In the genomic region with DNA sequence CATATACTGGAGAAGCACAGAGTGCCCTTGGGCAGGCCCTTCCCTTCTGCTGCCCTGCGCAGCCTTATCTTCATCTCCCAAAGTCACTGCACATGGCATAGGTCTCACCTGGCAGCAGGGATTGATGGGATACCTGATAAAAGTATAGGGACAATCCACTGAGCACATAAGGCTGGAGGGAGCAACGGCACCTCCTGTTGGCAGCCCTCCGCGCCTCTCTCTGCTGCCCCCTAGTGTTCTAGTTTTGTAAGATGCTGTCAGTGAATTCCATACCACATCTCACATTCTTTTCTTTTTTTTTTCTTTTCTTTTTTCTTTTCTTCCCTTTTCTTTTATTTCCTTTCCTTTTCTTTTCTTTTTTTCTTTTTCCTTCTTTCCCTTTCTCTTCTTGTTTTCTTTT, we compare ENCODE assay signal across 9 mouse cellular contexts.
DNase-seq lines count a peak whose midpoint lies in the region; ATAC-seq and TF ChIP-seq lines count a peak whose summit lies in the region.
"Had no signal": no experiment of that assay in that cellular context is flagged by ENCODE, and none has a peak within 500 bp of the region (broad histone marks: within the 10 kb centered on the region; RNA-seq: fewer than 3 reads in every experiment).

No protein-coding gene starts in this region.

- ATAC-seq in kidney, embryonic 14.5 days (ENCODE audit: low FRiP score, low TSS enrichment): no peak
- no peak for ATAC-seq in limb, embryonic 11.5 days (ENCODE audit: insufficient number of reproducible peaks, low FRiP score, low TSS enrichment, low read depth)
- no peak; the same call in 1 of the 2 replicates for ATAC-seq in granulocyte monocyte progenitor cell, adult 5-6 weeks (replicated peaks; ENCODE audit: poor library complexity, severe bottlenecking)

- no peak overlapping the region for H3K9ac ChIP-seq in kidney, embryonic 14.5 days (ENCODE audit: low read depth, low read length)
- no peak overlapping the region for H3K9ac ChIP-seq in MEL (ENCODE audit: control insufficient read depth, low read depth, low read length, poor library complexity, severe bottlenecking)
- no peak overlapping the region for H3K9ac ChIP-seq in limb, embryonic 11.5 days (ENCODE audit: low read length)
- H3K9ac ChIP-seq: neural tube, embryonic 12.5 days had no signal

- TF ChIP-seq EP300 in MEL (IDR thresholded peaks at IDR 0.05; ENCODE audit: low read depth in 1 of 2, low read length in 2 of 2): no peak

- no peak for TF ChIP-seq POLR2A in MEL (IDR thresholded peaks at IDR 0.05; ENCODE audit: control insufficient read depth in 1 of 2, insufficient read depth in 1 of 2, low read depth in 1 of 2, low read length in 2 of 2, poor library complexity in 1 of 2)

- no peak overlapping the region for H3K4me2 ChIP-seq in kidney, embryonic 14.5 days (replicated peaks; ENCODE audit: low read depth, low read length)
- no peak overlapping the region for H3K4me2 ChIP-seq in limb, embryonic 11.5 days (ENCODE audit: low read depth, severe bottlenecking)
- H3K4me2 ChIP-seq: neural tube, embryonic 12.5 days had no signal

- H3K27me3 ChIP-seq in kidney, embryonic 14.5 days (ENCODE audit: control insufficient read depth, insufficient read depth, low read length): no peaks in the 10 kb centered on the region
- no peaks in the 10 kb centered on the region for H3K27me3 ChIP-seq in MEL (ENCODE audit: control insufficient read depth in 1 of 2, insufficient read depth in 2 of 2, low read length in 2 of 2)
- H3K27me3 ChIP-seq in limb, embryonic 11.5 days (ENCODE audit: control insufficient read depth, insufficient read depth, low read length): no peaks in the 10 kb centered on the region
- H3K27me3 ChIP-seq: neural tube, embryonic 12.5 days had no signal

- 21% methylated on average over 4 of the region's 4 CpGs for WGBS in kidney, embryonic 14.5 days
- 17% methylated on average over 4 of the region's 4 CpGs for WGBS in limb, embryonic 11.5 days

- H3K9me3 ChIP-seq in kidney, embryonic 14.5 days (ENCODE audit: control insufficient read depth, low read length): no peaks in the 10 kb centered on the region
- no peaks in the 10 kb centered on the region for H3K9me3 ChIP-seq in MEL (replicated peaks; ENCODE audit: insufficient read depth, low read length)
- H3K9me3 ChIP-seq in limb, embryonic 11.5 days (ENCODE audit: control insufficient read depth, low read length): no peaks in the 10 kb centered on the region
- H3K9me3 ChIP-seq: neural tube, embryonic 12.5 days had no signal

- no peak for TF ChIP-seq RAD21 in MEL (IDR thresholded peaks at IDR 0.05; ENCODE audit: low read depth, low read length)

- TF ChIP-seq CTCF in MEL (IDR thresholded peaks at IDR 0.05 in 2 of 3, conservative IDR thresholded peaks at IDR 0.05 in 1 of 3; ENCODE audit: control insufficient read depth in 1 of 3, insufficient read depth in 1 of 3, low read depth in 2 of 3, low read length in 3 of 3, poor library complexity in 1 of 3, severe bottlenecking in 1 of 3): peak; percentile 47 to 61 (median 59)

- H3K27ac ChIP-seq in kidney, embryonic 14.5 days (ENCODE audit: low read depth, low read length): no peak overlapping the region
- no peak overlapping the region for H3K27ac ChIP-seq in MEL (ENCODE audit: control insufficient read depth, low read depth, low read length)
- no peak overlapping the region for H3K27ac ChIP-seq in limb, embryonic 11.5 days (replicated peaks; ENCODE audit: low read depth, low read length)
- H3K27ac ChIP-seq: neural tube, embryonic 12.5 days had no signal

- H3K79me2 ChIP-seq in MEL (ENCODE audit: control insufficient read depth, insufficient read depth, low read length, poor library complexity): no peaks in the 10 kb centered on the region

- H3K4me3 ChIP-seq in kidney, embryonic 14.5 days (ENCODE audit: low read length): no peak overlapping the region
- no peak overlapping the region for H3K4me3 ChIP-seq in MEL (ENCODE audit: control insufficient read depth in 1 of 2, insufficient read depth in 1 of 2, low read depth in 2 of 2, low read length in 2 of 2)
- no peak overlapping the region for H3K4me3 ChIP-seq in limb, embryonic 11.5 days (ENCODE audit: low read depth, low read length)
- H3K4me3 ChIP-seq: neural tube, embryonic 12.5 days had no signal

- DNase-seq in kidney, adult 9 months: peak; percentile 51
- peak; percentile 6 for DNase-seq in MEL (ENCODE audit: low read depth, low spot score)
- DNase-seq in c-Kit-positive CD71-negative TER-119-negative erythroid progenitor cells, embryonic 14.5 days (ENCODE audit: low read depth): peak; percentile 8
- peak; percentile 60 to 62 for DNase-seq in frontal cortex, postnatal 36 days (ENCODE audit: low spot score in 2 of 2)
- DNase-seq in limb, embryonic 11.5 days (ENCODE audit: low spot score): peak; percentile 63
- peak; percentile 40 for DNase-seq in retina, postnatal 7 days (ENCODE audit: low read depth, low spot score)

- H3K36me3 ChIP-seq in kidney, embryonic 14.5 days (ENCODE audit: control insufficient read depth, insufficient read depth, low read length): no peaks in the 10 kb centered on the region
- no peaks in the 10 kb centered on the region for H3K36me3 ChIP-seq in MEL (ENCODE audit: control insufficient read depth in 1 of 2, insufficient read depth in 2 of 2, low read length in 2 of 2)
- H3K36me3 ChIP-seq in limb, embryonic 11.5 days (ENCODE audit: control insufficient read depth, insufficient read depth, low read length): no peaks in the 10 kb centered on the region
- H3K36me3 ChIP-seq: neural tube, embryonic 12.5 days had no signal

- H3K4me1 ChIP-seq in kidney, embryonic 14.5 days (ENCODE audit: control insufficient read depth, insufficient read depth, low read length): no peaks in the 10 kb centered on the region
- no peaks in the 10 kb centered on the region for H3K4me1 ChIP-seq in MEL (ENCODE audit: control insufficient read depth in 1 of 2, insufficient read depth in 2 of 2, low read length in 2 of 2)
- H3K4me1 ChIP-seq in limb, embryonic 11.5 days (ENCODE audit: control insufficient read depth, insufficient read depth, low read length): no peaks in the 10 kb centered on the region
- H3K4me1 ChIP-seq: neural tube, embryonic 12.5 days had no signal

TF ChIP-seq in MEL, 35 proteins besides CTCF, POLR2A, EP300 and RAD21:
- no peak for TF ChIP-seq MYB (IDR thresholded peaks at IDR 0.05; ENCODE audit: low read depth, low read length)
- TF ChIP-seq SMC3 (IDR thresholded peaks at IDR 0.05; ENCODE audit: low read depth, low read length): no peak
- no peak for TF ChIP-seq CHD1 (IDR thresholded peaks at IDR 0.05; ENCODE audit: low read depth, low read length)
- no peak for TF ChIP-seq BHLHE40 (IDR thresholded peaks at IDR 0.05; ENCODE audit: borderline replicate concordance, low read depth, low read length)
- no peak for TF ChIP-seq ETS1 (IDR thresholded peaks at IDR 0.05; ENCODE audit: low read depth, low read length)
- TF ChIP-seq UBTF (IDR thresholded peaks at IDR 0.05; ENCODE audit: borderline replicate concordance, insufficient read depth, low read depth, low read length): no peak
- TF ChIP-seq CHD2 (IDR thresholded peaks at IDR 0.05; ENCODE audit: low read length): no peak
- no peak for TF ChIP-seq ZC3H11A (IDR thresholded peaks at IDR 0.05; ENCODE audit: low read depth, low read length)
- TF ChIP-seq ZNF384 (IDR thresholded peaks at IDR 0.05; ENCODE audit: low read depth, low read length): no peak
- TF ChIP-seq NRF1 (IDR thresholded peaks at IDR 0.05; ENCODE audit: insufficient read depth, low read depth, low read length, poor library complexity, severe bottlenecking): no peak

Comparison
In these comparisons a context has a peak if more than half of its experiments do, and no peak if none do; other contexts are left out.
1. DNase-seq: peak in every context shown above with its lines; median percentile 63 in limb, embryonic 11.5 days; 61 in frontal cortex, postnatal 36 days; 51 in kidney, adult 9 months; 40 in retina, postnatal 7 days; 8 in c-Kit-positive CD71-negative TER-119-negative erythroid progenitor cells, embryonic 14.5 days; 6 in MEL.